ENCODE assay signal across 15 mouse cellular contexts in genomic region chr7:6919131-6919870, GRCm38 (mm10).
DNase-seq lines count a peak whose midpoint lies in the region; ATAC-seq and TF ChIP-seq lines count a peak whose summit lies in the region.
"Had no signal": no experiment of that assay in that cellular context is flagged by ENCODE, and none has a peak within 500 bp of the region (broad histone marks: within the 10 kb centered on the region; RNA-seq: fewer than 3 reads in every experiment).

No protein-coding gene starts in this region.

- H3K4me2 ChIP-seq in intestine, embryonic 16.5 days (ENCODE audit: low read depth, low read length): no peak overlapping the region
- H3K4me2 ChIP-seq in intestine, embryonic 15.5 days (replicated peaks): no peak overlapping the region
- H3K4me2 ChIP-seq in forebrain, postnatal 0 days (ENCODE audit: low read depth): no peak overlapping the region
- H3K4me2 ChIP-seq in midbrain, embryonic 14.5 days (ENCODE audit: low read length): no peak overlapping the region
- H3K4me2 ChIP-seq: heart, embryonic 13.5 days had no signal

- TF ChIP-seq CTCF in forebrain, postnatal 0 days (IDR thresholded peaks at IDR 0.05; ENCODE audit: low read depth): no peak

- no peaks in the 10 kb centered on the region for H3K36me3 ChIP-seq in intestine, embryonic 16.5 days (ENCODE audit: control insufficient read depth, insufficient read depth, low read length)
- no peaks in the 10 kb centered on the region for H3K36me3 ChIP-seq in intestine, embryonic 15.5 days
- H3K36me3 ChIP-seq in embryonic facial prominence, embryonic 10.5 days (replicated peaks): no peaks in the 10 kb centered on the region
- H3K36me3 ChIP-seq in forebrain, postnatal 0 days (ENCODE audit: insufficient read depth): no peaks in the 10 kb centered on the region
- no peaks in the 10 kb centered on the region for H3K36me3 ChIP-seq in midbrain, embryonic 14.5 days (ENCODE audit: control insufficient read depth, insufficient read depth, low read length)
- H3K36me3 ChIP-seq: heart, embryonic 13.5 days had no signal

- no peak overlapping the region for H3K9ac ChIP-seq in intestine, embryonic 16.5 days (ENCODE audit: low read depth, low read length)
- H3K9ac ChIP-seq in intestine, embryonic 15.5 days: no peak overlapping the region
- H3K9ac ChIP-seq in forebrain, postnatal 0 days: no peak overlapping the region
- H3K9ac ChIP-seq in midbrain, embryonic 14.5 days (replicated peaks; ENCODE audit: low read length): no peak overlapping the region
- H3K9ac ChIP-seq: heart, embryonic 13.5 days; liver, embryonic 14.5 days had no signal

- H3K9me3 ChIP-seq in intestine, embryonic 16.5 days (ENCODE audit: control insufficient read depth, low read length): no peaks in the 10 kb centered on the region
- H3K9me3 ChIP-seq in intestine, embryonic 15.5 days: no peaks in the 10 kb centered on the region
- H3K9me3 ChIP-seq in embryonic facial prominence, embryonic 10.5 days: no peaks in the 10 kb centered on the region
- no peaks in the 10 kb centered on the region for H3K9me3 ChIP-seq in forebrain, postnatal 0 days (ENCODE audit: low read length)
- H3K9me3 ChIP-seq in midbrain, embryonic 14.5 days (ENCODE audit: control insufficient read depth, low read length): no peaks in the 10 kb centered on the region
- H3K9me3 ChIP-seq: heart, embryonic 13.5 days had no signal

- ATAC-seq in intestine, embryonic 16.5 days: peak; percentile 21; the same call in 1 of the 2 replicates
- no peak for ATAC-seq in intestine, embryonic 15.5 days
- 0 out of 2 replicates have a peak, but pooled peaks have one; percentile 8 for ATAC-seq in forebrain, postnatal 0 days
- peak; percentile 46 for ATAC-seq in midbrain, embryonic 14.5 days (ENCODE audit: low FRiP score, low TSS enrichment)

- WGBS in intestine, embryonic 16.5 days: 75% methylated on average over 1 of the region's 1 CpGs
- 89% methylated on average over 1 of the region's 1 CpGs for whole genome bisulfite sequencing in intestine, embryonic 15.5 days
- 68% methylated on average over 1 of the region's 1 CpGs for WGBS in embryonic facial prominence, embryonic 10.5 days
- WGBS in forebrain, postnatal 0 days: 64% methylated on average over 1 of the region's 1 CpGs
- WGBS in midbrain, embryonic 14.5 days: 92% methylated on average over 1 of the region's 1 CpGs

- no peak overlapping the region for H3K27ac ChIP-seq in intestine, embryonic 16.5 days (ENCODE audit: low read length)
- H3K27ac ChIP-seq in intestine, embryonic 15.5 days: no peak overlapping the region
- H3K27ac ChIP-seq in embryonic facial prominence, embryonic 10.5 days (replicated peaks): peak overlapping the region; percentile 15; the same call in 1 of the 2 replicates
- H3K27ac ChIP-seq in forebrain, postnatal 0 days (ENCODE audit: low read depth, low read length): no peak overlapping the region
- peak overlapping the region; percentile 74 for H3K27ac ChIP-seq in midbrain, embryonic 14.5 days (replicated peaks; ENCODE audit: low read depth, low read length)
- H3K27ac ChIP-seq: heart, embryonic 13.5 days; liver, embryonic 14.5 days had no signal

- H3K27me3 ChIP-seq in intestine, embryonic 16.5 days (replicated peaks; ENCODE audit: control insufficient read depth, insufficient read depth, low read length): no peaks in the 10 kb centered on the region
- no peaks in the 10 kb centered on the region for H3K27me3 ChIP-seq in intestine, embryonic 15.5 days (replicated peaks)
- H3K27me3 ChIP-seq in embryonic facial prominence, embryonic 10.5 days (replicated peaks; ENCODE audit: low read depth, poor library complexity, severe bottlenecking): no peaks in the 10 kb centered on the region
- no peaks in the 10 kb centered on the region for H3K27me3 ChIP-seq in forebrain, postnatal 0 days (ENCODE audit: insufficient read depth, low read length)
- no peaks in the 10 kb centered on the region for H3K27me3 ChIP-seq in midbrain, embryonic 14.5 days (ENCODE audit: control insufficient read depth, insufficient read depth, low read length)
- H3K27me3 ChIP-seq: heart, embryonic 13.5 days had no signal

- no peak for DNase-seq in embryonic facial prominence, embryonic 10.5 days (ENCODE audit: low spot score)
- no peak for DNase-seq in forebrain, postnatal 0 days
- DNase-seq in midbrain, embryonic 14.5 days: peak; percentile 53
- DNase-seq in adrenal gland, adult 18-20 months (ENCODE audit: low spot score in 2 of 2): no peak
- DNase-seq in yolk sac, embryonic 10.5 days (ENCODE audit: low spot score): no peak
- no peak for DNase-seq in spleen, postnatal 10 days (ENCODE audit: low spot score in 2 of 2)
- DNase-seq: adrenal gland, adult 2 months; cerebellum, adult 11-12 months; kidney, adult 18-20 months; layer of hippocampus, adult 9-11 months; thymus, adult 2 months had no signal

- H3K4me1 ChIP-seq in intestine, embryonic 16.5 days (ENCODE audit: control insufficient read depth, insufficient read depth, low read length): peaks cover 3% of the 10 kb centered on the region
- H3K4me1 ChIP-seq in intestine, embryonic 15.5 days (replicated peaks): peaks cover 10% of the 10 kb centered on the region
- peaks cover 42% of the 10 kb centered on the region for H3K4me1 ChIP-seq in embryonic facial prominence, embryonic 10.5 days
- H3K4me1 ChIP-seq in forebrain, postnatal 0 days (ENCODE audit: insufficient read depth): no peaks in the 10 kb centered on the region
- H3K4me1 ChIP-seq in midbrain, embryonic 14.5 days (ENCODE audit: control insufficient read depth, insufficient read depth, low read length): peaks cover 22% of the 10 kb centered on the region

- no peak overlapping the region for H3K4me3 ChIP-seq in intestine, embryonic 16.5 days (ENCODE audit: low read length)
- no peak overlapping the region for H3K4me3 ChIP-seq in intestine, embryonic 15.5 days (replicated peaks)
- H3K4me3 ChIP-seq in embryonic facial prominence, embryonic 10.5 days: no peak overlapping the region
- H3K4me3 ChIP-seq in forebrain, postnatal 0 days (ENCODE audit: low read depth, low read length): no peak overlapping the region
- H3K4me3 ChIP-seq in midbrain, embryonic 14.5 days (replicated peaks; ENCODE audit: low read depth, low read length): no peak overlapping the region
- H3K4me3 ChIP-seq: heart, embryonic 13.5 days had no signal

Comparison
In these comparisons a context has a peak if more than half of its experiments do, and no peak if none do; other contexts are left out.
1. H3K27ac ChIP-seq: peak in embryonic facial prominence, embryonic 10.5 days (single experiment) and midbrain, embryonic 14.5 days (single experiment); none in intestine, embryonic 16.5 days (single experiment), intestine, embryonic 15.5 days (single experiment) and forebrain, postnatal 0 days (single experiment).